Mouse (Mus musculus) gastrocnemius, postnatal 10 days (tissue): ENCODE data around the gene Dmbt1. TPM values are rescaled to one million over a fixed set of nuclear protein-coding genes. Genes with fewer than 3 reads are reported as not detected.
"Not testable (repeated sequence)": the region's sequence is repeated elsewhere in the genome, so short reads cannot be mapped to it uniquely, and the experiment has no call there.

Source experiments
- DNase-seq: peaks from one replicate; pipeline ENCODE4 v3.0.0; 2021; ENCODE audit warnings: mixed read lengths
- total RNA-seq, 2 experiments: library from RNA; stranded (reverse); gene quantifications; 2 replicates each; pipeline ENCODE4 v1.2.3; 2021

Dmbt1 gene
- total RNA-seq, 2 experiments from 2014 or later, result not detected

DNA sequence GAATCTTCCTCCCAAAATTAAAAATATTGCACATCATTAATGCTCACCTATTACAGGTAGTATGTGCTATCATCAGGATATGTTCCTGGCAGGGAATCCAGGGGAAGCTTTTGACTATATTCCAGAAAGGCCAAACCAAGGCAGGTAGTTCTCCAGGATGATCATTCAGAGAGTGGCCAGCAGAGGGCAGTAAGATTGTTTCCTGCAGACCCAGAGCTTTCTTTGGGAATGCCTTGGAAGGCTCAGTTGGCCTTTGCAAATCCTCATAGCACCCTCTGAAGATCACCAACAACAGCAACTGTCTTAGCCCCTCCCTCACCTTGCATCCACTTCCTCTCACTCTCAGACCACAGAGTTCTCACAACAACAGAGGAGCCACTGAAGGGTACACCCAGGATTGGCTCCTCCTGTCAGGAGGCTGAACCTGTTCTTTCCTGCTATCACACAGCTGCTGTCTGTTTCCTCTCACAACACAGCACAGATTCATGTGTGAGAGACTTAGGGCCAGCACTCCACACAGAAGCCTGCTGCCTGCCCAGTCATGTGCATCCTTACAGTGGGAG is 23.0 kb downstream of the Dmbt1 start:
- no peak for DNase-seq

- DNase-seq, result not testable (repeated sequence)
Measured at GRCm38 (mm10) chr7:131057918-131058317, 26.1 kb downstream of the Dmbt1 start.

GRCm38 (mm10) chr7:131059808-131060207 is 28.0 kb downstream of the Dmbt1 start:
- DNase-seq, result not testable (repeated sequence)

- no peak for DNase-seq
Measured at GRCm38 (mm10) chr7:131062541-131062940, 30.7 kb downstream of the Dmbt1 start.

DNA sequence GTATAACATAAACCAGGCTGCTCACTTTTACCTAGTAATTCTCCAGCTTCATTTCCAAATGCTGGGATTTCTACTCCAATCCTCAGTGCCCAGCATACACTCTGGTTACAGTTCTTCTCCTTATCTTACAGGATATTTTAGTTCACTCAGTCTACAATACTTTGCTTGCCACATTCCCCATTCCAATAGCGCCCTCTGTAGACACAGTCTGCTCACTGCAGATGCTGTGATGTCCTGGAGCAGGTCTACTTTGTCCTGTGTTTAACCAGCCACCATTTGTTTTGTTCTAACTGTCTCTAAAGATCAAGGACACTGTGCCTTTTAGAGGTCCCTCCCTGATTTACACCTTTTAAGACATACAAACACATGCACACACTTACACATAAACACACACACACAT is 36.3 kb downstream of the Dmbt1 start:
- peak; percentile 21 for DNase-seq

DNA sequence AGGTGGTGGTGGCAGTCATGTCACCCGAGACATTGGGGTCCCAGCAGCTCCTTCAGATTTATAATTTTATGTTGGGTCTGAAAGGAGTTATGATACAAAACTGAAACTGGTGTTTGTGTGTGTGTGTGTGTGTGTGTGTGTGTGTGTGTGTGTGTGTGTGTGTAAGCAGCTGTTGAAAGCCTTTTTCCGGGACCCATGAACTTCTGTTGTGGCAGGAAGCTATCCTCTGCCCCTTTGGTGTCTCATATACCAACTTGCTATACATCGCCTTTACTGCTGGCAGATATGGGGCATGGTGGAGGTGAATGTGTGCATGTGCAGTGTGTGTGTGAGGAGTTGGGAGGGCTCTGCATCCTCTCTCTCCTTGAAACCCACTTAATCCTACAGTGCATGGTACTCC is 41.6 kb downstream of the Dmbt1 start:
- DNase-seq, result not testable (repeated sequence)

- DNase-seq, result not testable (repeated sequence)
Measured at GRCm38 (mm10) chr7:131074098-131074497, 42.2 kb downstream of the Dmbt1 start.

GRCm38 (mm10) chr7:131075956-131076355 is 44.1 kb downstream of the Dmbt1 start:
- no peak for DNase-seq

GRCm38 (mm10) chr7:131082403-131082802 is 50.5 kb downstream of the Dmbt1 start:
- DNase-seq, result not testable (repeated sequence)

- peak; percentile 47 for DNase-seq
Measured at GRCm38 (mm10) chr7:131112486-131112885, 80.6 kb downstream of the Dmbt1 start.

DNA sequence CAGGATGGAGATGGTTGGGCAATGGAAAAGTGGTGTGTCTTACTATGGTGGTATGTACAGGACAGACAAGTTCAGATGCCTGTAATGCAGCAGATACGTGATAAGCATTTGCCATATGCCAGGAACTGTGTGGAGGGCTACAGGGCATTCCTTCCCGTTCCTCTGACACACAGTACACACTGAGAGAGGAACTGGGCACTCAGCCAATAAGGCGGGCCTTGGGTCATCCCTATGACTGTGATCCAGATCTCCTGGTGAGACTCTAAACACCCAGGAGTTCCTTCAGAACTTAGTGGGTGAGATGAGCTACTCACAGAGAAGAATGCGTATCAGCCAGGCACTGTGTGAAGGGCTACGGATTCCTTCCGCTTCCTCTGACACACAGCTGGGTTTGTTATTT is 81.8 kb downstream of the Dmbt1 start:
- DNase-seq, result peak; percentile 8

GRCm38 (mm10) chr7:131114434-131114833 is 82.6 kb downstream of the Dmbt1 start:
- DNase-seq, result no peak

- no peak for DNase-seq
Measured at GRCm38 (mm10) chr7:131122210-131122807, 90.5 kb downstream of the Dmbt1 start.

GRCm38 (mm10) chr7:131130021-131130420 is 98.2 kb downstream of the Dmbt1 start:
- no peak for DNase-seq

- no peak for DNase-seq
Measured at GRCm38 (mm10) chr7:131133181-131133580, 101.3 kb downstream of the Dmbt1 start.

DNA sequence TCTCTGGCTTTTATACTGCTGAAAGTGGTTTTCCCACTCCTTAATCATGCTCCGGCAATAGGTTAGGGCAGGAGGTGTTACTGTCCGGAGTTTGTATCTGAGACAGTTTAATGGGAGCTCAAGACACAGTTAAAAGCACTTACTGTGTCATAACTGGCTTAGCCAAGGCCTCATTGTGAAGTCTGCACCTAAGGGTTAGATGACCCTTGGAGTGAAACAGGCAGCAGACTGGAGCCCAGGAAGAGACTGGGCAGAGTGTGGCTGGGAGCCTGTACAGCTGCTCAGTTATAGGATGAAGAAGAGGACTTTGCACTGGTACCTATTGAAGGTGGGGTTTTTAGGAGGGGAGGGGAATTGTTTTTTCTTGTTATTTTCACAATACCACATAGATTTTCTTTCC is 114.4 kb downstream of the Dmbt1 start, which contains the start of gene 4933402N03Rik:
TSS of gene 4933402N03Rik (minus strand) at position 101 of the 400 bp plus-strand sequence.
- no peak for DNase-seq

DNA sequence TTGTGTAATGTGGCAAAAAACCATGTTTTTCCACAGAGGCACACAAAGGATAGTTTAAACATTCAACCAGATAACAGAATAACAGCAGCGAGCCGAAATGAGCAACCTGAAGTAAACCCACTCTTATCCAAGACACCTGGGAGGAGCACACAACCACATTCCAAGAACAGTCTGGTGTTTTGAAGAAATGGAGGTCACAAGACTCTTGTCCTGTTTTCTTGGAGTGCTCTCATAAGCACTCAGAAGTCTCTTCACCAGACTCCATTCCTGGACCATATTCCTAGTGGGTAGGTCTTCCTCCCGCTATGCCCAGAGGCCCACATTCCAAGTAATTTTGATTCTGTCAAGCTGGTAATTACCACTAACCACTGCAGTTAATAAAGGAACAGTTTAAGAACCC is 118.3 kb downstream of the Dmbt1 start:
- no peak for DNase-seq

GRCm38 (mm10) chr7:131153044-131153443 is 121.2 kb downstream of the Dmbt1 start:
- no peak for DNase-seq

GRCm38 (mm10) chr7:131162251-131162650 is 130.4 kb downstream of the Dmbt1 start:
- no peak for DNase-seq

GRCm38 (mm10) chr7:131167771-131168170 is 135.9 kb downstream of the Dmbt1 start:
- no peak for DNase-seq

- no peak for DNase-seq
Measured at GRCm38 (mm10) chr7:131169099-131169498, 137.2 kb downstream of the Dmbt1 start.
